In the genomic region with DNA sequence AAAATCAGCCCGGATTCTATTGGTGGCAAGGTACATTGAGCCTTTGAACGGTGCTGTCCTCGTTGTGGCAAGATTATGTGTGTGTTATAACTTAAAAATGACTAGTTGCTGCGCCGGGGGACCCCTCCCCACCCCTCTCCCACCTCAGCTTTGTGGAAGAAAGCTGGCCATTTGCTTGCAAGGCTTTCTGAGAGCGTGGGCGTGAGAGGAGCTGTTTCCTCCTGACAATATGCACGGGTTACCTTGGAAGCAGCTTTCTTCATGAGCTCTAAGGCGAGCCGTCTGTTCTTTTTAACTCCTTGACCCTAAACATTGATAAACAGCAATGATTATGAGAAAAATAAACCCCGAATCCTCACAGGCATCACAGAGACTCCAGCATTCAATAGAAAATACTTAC, we compare ENCODE assay signal across 19 mouse cellular contexts.
A peak's percentile ranks its signal among the peaks of the same experiment; 100 is the strongest.
DNase-seq lines count a peak whose midpoint lies in the region; ATAC-seq and TF ChIP-seq lines count a peak whose summit lies in the region.
"Had no signal": no experiment of that assay in that cellular context is flagged by ENCODE, and none has a peak within 500 bp of the region (broad histone marks: within the 10 kb centered on the region; RNA-seq: fewer than 3 reads in every experiment).

No protein-coding gene starts in this region.

- no peak for TF ChIP-seq POLR2A in cerebellum, adult 2 months (IDR thresholded peaks at IDR 0.05; ENCODE audit: borderline replicate concordance, insufficient read depth, low read length)

- 49% methylated on average over 11 of the region's 11 CpGs for WGBS in cerebellum, adult 2 months
- WGBS in heart, embryonic 15.5 days, result 28% methylated on average over 11 of the region's 11 CpGs
- 43% methylated on average over 11 of the region's 11 CpGs for WGBS in midbrain, embryonic 14.5 days
- WGBS in midbrain, embryonic 10.5 days, result 59% methylated on average over 11 of the region's 11 CpGs
- WGBS in forebrain, embryonic 16.5 days, result 7% methylated on average over 11 of the region's 11 CpGs

- TF ChIP-seq CTCF in cerebellum, adult 2 months (IDR thresholded peaks at IDR 0.05; ENCODE audit: borderline replicate concordance, insufficient read depth, low read depth, low read length), result no peak

- peak overlapping the region; percentile 74 for H3K27ac ChIP-seq in cerebellum, adult 2 months (ENCODE audit: insufficient read depth, low read length)
- H3K27ac ChIP-seq in heart, embryonic 15.5 days, result peak overlapping the region; percentile 43
- H3K27ac ChIP-seq in midbrain, embryonic 14.5 days (replicated peaks; ENCODE audit: low read depth, low read length), result no peak overlapping the region
- no peak overlapping the region for H3K27ac ChIP-seq in midbrain, embryonic 10.5 days (replicated peaks)
- H3K27ac ChIP-seq in forebrain, embryonic 16.5 days (ENCODE audit: low read length), result peak overlapping the region; percentile 16; the same call in 1 of the 2 replicates
- H3K27ac ChIP-seq: liver, embryonic 13.5 days; neural tube, embryonic 15.5 days; stomach, embryonic 15.5 days had no signal

- H3K9ac ChIP-seq in heart, embryonic 15.5 days, result no peak overlapping the region
- no peak overlapping the region for H3K9ac ChIP-seq in midbrain, embryonic 14.5 days (replicated peaks; ENCODE audit: low read length)
- no peak overlapping the region for H3K9ac ChIP-seq in forebrain, embryonic 16.5 days (replicated peaks; ENCODE audit: low read depth, low read length)
- H3K9ac ChIP-seq: liver, embryonic 13.5 days; neural tube, embryonic 15.5 days; stomach, embryonic 15.5 days had no signal

- peaks cover 34% of the 10 kb centered on the region for H3K4me1 ChIP-seq in cerebellum, adult 2 months (ENCODE audit: control insufficient read depth, insufficient read depth, low read length)
- peaks cover 24% of the 10 kb centered on the region for H3K4me1 ChIP-seq in heart, embryonic 15.5 days (replicated peaks)
- H3K4me1 ChIP-seq in midbrain, embryonic 14.5 days (ENCODE audit: control insufficient read depth, insufficient read depth, low read length), result no peaks in the 10 kb centered on the region; the same call in 1 of the 2 replicates
- H3K4me1 ChIP-seq in midbrain, embryonic 10.5 days, result peaks cover 16% of the 10 kb centered on the region
- peaks cover 21% of the 10 kb centered on the region for H3K4me1 ChIP-seq in forebrain, embryonic 16.5 days (replicated peaks; ENCODE audit: control insufficient read depth, insufficient read depth, low read length)
- H3K4me1 ChIP-seq: liver, embryonic 13.5 days; neural tube, embryonic 15.5 days; stomach, embryonic 15.5 days had no signal

- no peaks in the 10 kb centered on the region for H3K36me3 ChIP-seq in heart, embryonic 15.5 days
- no peaks in the 10 kb centered on the region for H3K36me3 ChIP-seq in midbrain, embryonic 14.5 days (ENCODE audit: control insufficient read depth, insufficient read depth, low read length)
- H3K36me3 ChIP-seq in midbrain, embryonic 10.5 days, result no peaks in the 10 kb centered on the region
- peaks cover under 1% of the 10 kb centered on the region; the same call in 1 of the 2 replicates for H3K36me3 ChIP-seq in forebrain, embryonic 16.5 days (ENCODE audit: control insufficient read depth, insufficient read depth)
- H3K36me3 ChIP-seq: liver, embryonic 13.5 days; stomach, embryonic 15.5 days had no signal

- DNase-seq in cerebellum, adult 2 months, result no peak
- no peak for DNase-seq in cerebellum, postnatal 36 days
- no peak for DNase-seq in heart, postnatal 36 days
- DNase-seq in midbrain, embryonic 14.5 days, result peak; percentile 42
- DNase-seq in midbrain, embryonic 10.5 days (ENCODE audit: low spot score), result no peak
- DNase-seq in thymus, postnatal 25 days, result no peak
- DNase-seq: adrenal gland, postnatal 36 days; embryo, embryonic 11 days; gastrocnemius, postnatal 36 days; kidney, adult 2 months; kidney, postnatal 25 days; layer of hippocampus, adult 9-11 months; liver, embryonic 13.5 days; spleen, adult 18-20 months; thymus, postnatal 36 days had no signal

- ATAC-seq in heart, embryonic 15.5 days (replicated peaks; ENCODE audit: insufficient number of reproducible peaks, insufficient read depth, low FRiP score, low read depth), result no peak
- ATAC-seq in midbrain, embryonic 14.5 days (ENCODE audit: low FRiP score, low TSS enrichment), result no peak
- ATAC-seq in forebrain, embryonic 16.5 days, result 0 out of 2 replicates have a peak, but pooled peaks have one; percentile 2

- no peaks in the 10 kb centered on the region for H3K9me3 ChIP-seq in heart, embryonic 15.5 days (replicated peaks)
- 0 out of 2 replicates have a peak, but pooled peaks cover 2% of the 10 kb centered on the region for H3K9me3 ChIP-seq in midbrain, embryonic 14.5 days (ENCODE audit: control insufficient read depth, low read length)
- H3K9me3 ChIP-seq in midbrain, embryonic 10.5 days (replicated peaks), result no peaks in the 10 kb centered on the region; the same call in 1 of the 2 replicates
- H3K9me3 ChIP-seq in forebrain, embryonic 16.5 days (ENCODE audit: control insufficient read depth, low read length), result no peaks in the 10 kb centered on the region; the same call in 1 of the 2 replicates
- H3K9me3 ChIP-seq: liver, embryonic 13.5 days; neural tube, embryonic 15.5 days; stomach, embryonic 15.5 days had no signal

- no peak overlapping the region for H3K4me3 ChIP-seq in cerebellum, adult 2 months (replicated peaks; ENCODE audit: insufficient read depth, low read depth, low read length)
- no peak overlapping the region for H3K4me3 ChIP-seq in heart, embryonic 15.5 days
- H3K4me3 ChIP-seq in midbrain, embryonic 14.5 days (replicated peaks; ENCODE audit: low read depth, low read length), result no peak overlapping the region
- H3K4me3 ChIP-seq in midbrain, embryonic 10.5 days, result no peak overlapping the region
- H3K4me3 ChIP-seq in forebrain, embryonic 16.5 days (replicated peaks; ENCODE audit: low read length), result no peak overlapping the region
- H3K4me3 ChIP-seq: liver, embryonic 13.5 days; neural tube, embryonic 15.5 days; stomach, embryonic 15.5 days had no signal

- 0 out of 2 replicates have a peak overlapping the region, but pooled peaks have one; percentile 14 for H3K4me2 ChIP-seq in heart, embryonic 15.5 days
- H3K4me2 ChIP-seq in midbrain, embryonic 14.5 days (ENCODE audit: low read length), result no peak overlapping the region
- H3K4me2 ChIP-seq in forebrain, embryonic 16.5 days (ENCODE audit: low read length), result no peak overlapping the region
- H3K4me2 ChIP-seq: liver, embryonic 13.5 days; neural tube, embryonic 15.5 days; stomach, embryonic 15.5 days had no signal

- no peaks in the 10 kb centered on the region for H3K27me3 ChIP-seq in cerebellum, adult 2 months (ENCODE audit: control insufficient read depth, insufficient read depth, low read length)
- H3K27me3 ChIP-seq in heart, embryonic 15.5 days, result no peaks in the 10 kb centered on the region
- no peaks in the 10 kb centered on the region for H3K27me3 ChIP-seq in midbrain, embryonic 14.5 days (ENCODE audit: control insufficient read depth, insufficient read depth, low read length)
- no peaks in the 10 kb centered on the region; the same call in 1 of the 2 replicates for H3K27me3 ChIP-seq in midbrain, embryonic 10.5 days (ENCODE audit: low read depth, poor library complexity, severe bottlenecking)
- no peaks in the 10 kb centered on the region for H3K27me3 ChIP-seq in forebrain, embryonic 16.5 days (replicated peaks; ENCODE audit: control insufficient read depth, insufficient read depth, low read length)
- H3K27me3 ChIP-seq: liver, embryonic 13.5 days; neural tube, embryonic 15.5 days; stomach, embryonic 15.5 days had no signal

- intact Hi-C loops in heart, postnatal 36 days (cut with DNase I), result no loop called here

Comparison
In these comparisons a context has a peak if more than half of its experiments do, and no peak if none do; other contexts are left out.
1. H3K27ac ChIP-seq: peak in cerebellum, adult 2 months (single experiment), heart, embryonic 15.5 days (single experiment) and forebrain, embryonic 16.5 days (single experiment); none in midbrain, embryonic 14.5 days (single experiment) and midbrain, embryonic 10.5 days (single experiment).